Mouse (Mus musculus) intestine, embryonic 14.5 days (tissue): ENCODE measurements around the gene Xrn2. TPM values are rescaled to one million over a fixed set of nuclear protein-coding genes. Genes with fewer than 3 reads are reported as not detected.
"Not testable (repeated sequence)": the region's sequence is repeated elsewhere in the genome, so short reads cannot be mapped to it uniquely, and the experiment has no call there.

ENCODE experiments used
- ATAC-seq: fragments of 200-750 bp; cut with Nextera tagmentation; replicated peaks from 2 replicates; pipeline ENCODE4 v1.8.0; 2017; ENCODE audit warnings: low read depth, moderate number of reproducible peaks, moderate TSS enrichment, moderate library complexity; ENCODE audit not compliant: low FRiP score, low TSS enrichment
- DNase-seq: peaks from one replicate; pipeline ENCODE4 v3.0.0-alpha.2; 2018; ENCODE audit warnings: low spot score
- H3K27ac ChIP-seq: fragments of 300-500 bp; sonication (generic); 2 replicates; pipeline ENCODE4 v1.5.1; 2014; ENCODE audit warnings: low read depth, mild to moderate bottlenecking, control low read depth
- H3K27me3 ChIP-seq: fragments of 300-500 bp; sonication (generic); replicated peaks from 2 replicates; pipeline ENCODE4 v1.6.1; 2014; ENCODE audit warnings: low read length, control low read depth; ENCODE audit not compliant: control insufficient read depth, insufficient read depth
- H3K36me3 ChIP-seq: fragments of 300-500 bp; sonication (generic); 2 replicates; pipeline ENCODE4 v1.6.1; 2014; ENCODE audit warnings: low read length, control low read depth; ENCODE audit not compliant: control insufficient read depth, insufficient read depth
- H3K4me1 ChIP-seq: fragments of 300-500 bp; sonication (generic); replicated peaks from 2 replicates; pipeline ENCODE4 v1.6.1; 2014; ENCODE audit warnings: low read length, control low read depth, mixed read lengths; ENCODE audit not compliant: control insufficient read depth, insufficient read depth
- H3K4me2 ChIP-seq: fragments of 300-500 bp; sonication (generic); 2 replicates; pipeline ENCODE4 v1.6.1; 2014; ENCODE audit warnings: low read length
- H3K4me3 ChIP-seq: fragments of 300-500 bp; sonication (generic); 2 replicates; pipeline ENCODE4 v1.5.1; 2014; ENCODE audit warnings: low read depth, low read length, control low read depth, mixed read lengths
- H3K9ac ChIP-seq: fragments of 300-500 bp; sonication (generic); 2 replicates; pipeline ENCODE4 v1.6.1; 2014; ENCODE audit warnings: mild to moderate bottlenecking, low read length
- H3K9me3 ChIP-seq: fragments of 300-500 bp; sonication (generic); 2 replicates; pipeline ENCODE4 v1.6.1; 2016; ENCODE audit warnings: low read length, control low read depth; ENCODE audit not compliant: control insufficient read depth
- WGBS: fragments of 180-500 bp; shearing (Covaris S2); extraction: QIAGEN DNeasy Blood & Tissue Kit; methylation state at CpG from one replicate; pipeline ENCODE4 v1.1.7; 2014; 5-methylcytosine and 5-hydroxymethylcytosine counted together
- polyA plus RNA-seq: library from polyadenylated mRNA; unstranded; fragments of >200 nt; fragmentation: Nextera tagmentation; extraction: Ambion mirVana; gene quantifications from 2 replicates; pipeline ENCODE4 v1.2.1, GENCODE M21; 2014

Gene Xrn2
- polyA plus RNA-seq, 1 experiment from 2014 or later: 96.2 TPM

DNA sequence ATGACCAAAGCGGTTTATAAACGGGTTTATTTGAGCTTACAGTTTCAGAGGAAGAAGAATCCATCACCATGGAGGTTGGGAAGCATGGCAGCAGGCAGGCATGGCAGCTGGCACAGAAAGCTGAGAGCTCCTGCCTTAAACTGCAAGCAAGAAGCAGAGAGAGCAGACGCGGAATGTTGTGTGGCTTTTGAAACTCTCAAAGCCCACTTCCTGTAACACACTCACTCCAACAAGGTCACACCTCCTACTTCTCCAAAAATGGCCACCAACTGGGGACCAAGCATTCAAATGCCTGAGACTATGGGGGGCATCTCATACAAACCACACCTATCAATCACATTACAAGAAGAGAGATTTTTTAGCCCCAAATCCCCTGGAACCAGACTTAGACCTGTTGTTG is 2.7 kb upstream of the Xrn2 start:
- H3K4me1 ChIP-seq: peaks cover 8% of the 10 kb centered on the region; the same call in 1 of the 2 replicates
- no peaks in the 10 kb centered on the region for H3K9me3 ChIP-seq
- no peaks in the 10 kb centered on the region for H3K27me3 ChIP-seq
- DNase-seq (no peak), ATAC-seq (no peak)
- H3K4me3 ChIP-seq: no peak overlapping the region
- 88% methylated on average over 4 of the region's 4 CpGs for WGBS
- H3K27ac ChIP-seq: no peak overlapping the region
- H3K9ac ChIP-seq: no peak overlapping the region
- H3K36me3 ChIP-seq: no peaks in the 10 kb centered on the region
- H3K4me2 ChIP-seq: no peak overlapping the region

DNA sequence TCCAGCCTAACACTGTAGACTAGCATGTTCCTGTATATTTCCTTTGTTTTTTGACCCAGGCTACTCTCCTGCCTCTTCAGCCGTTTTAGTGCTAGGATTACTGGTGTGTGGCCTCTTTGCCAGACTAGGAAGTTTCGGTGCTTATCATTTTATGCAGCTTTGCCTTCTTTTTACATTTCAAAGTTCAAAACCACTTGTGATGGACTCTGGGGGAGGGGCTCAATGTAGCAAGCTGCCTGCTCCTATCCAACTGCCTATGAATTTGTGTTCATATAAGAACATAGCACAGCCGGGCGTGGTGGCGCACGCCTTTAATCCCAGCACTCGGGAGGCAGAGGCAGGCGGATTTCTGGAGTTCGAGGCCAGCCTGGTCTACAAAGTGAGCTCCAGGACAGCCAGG is 1.8 kb upstream of the Xrn2 start:
- ATAC-seq (no peak), DNase-seq (no peak)
- Histone ChIP-seq H3K27ac (no peak overlapping the region), H3K4me2 (no peak overlapping the region), H3K4me1 (peaks cover 8% of the 10 kb centered on the region; the same call in 1 of the 2 replicates), H3K9ac (no peak overlapping the region), H3K9me3 (no peaks in the 10 kb centered on the region), H3K4me3 (no peak overlapping the region), H3K27me3 (no peaks in the 10 kb centered on the region), H3K36me3 (no peaks in the 10 kb centered on the region)
- WGBS: 93% methylated on average over 9 of the region's 9 CpGs

GRCm38 (mm10) chr2:147011474-147012140 is 1.2 kb upstream of the Xrn2 start:
- peak overlapping the region; percentile 99 for H3K27ac ChIP-seq

DNA sequence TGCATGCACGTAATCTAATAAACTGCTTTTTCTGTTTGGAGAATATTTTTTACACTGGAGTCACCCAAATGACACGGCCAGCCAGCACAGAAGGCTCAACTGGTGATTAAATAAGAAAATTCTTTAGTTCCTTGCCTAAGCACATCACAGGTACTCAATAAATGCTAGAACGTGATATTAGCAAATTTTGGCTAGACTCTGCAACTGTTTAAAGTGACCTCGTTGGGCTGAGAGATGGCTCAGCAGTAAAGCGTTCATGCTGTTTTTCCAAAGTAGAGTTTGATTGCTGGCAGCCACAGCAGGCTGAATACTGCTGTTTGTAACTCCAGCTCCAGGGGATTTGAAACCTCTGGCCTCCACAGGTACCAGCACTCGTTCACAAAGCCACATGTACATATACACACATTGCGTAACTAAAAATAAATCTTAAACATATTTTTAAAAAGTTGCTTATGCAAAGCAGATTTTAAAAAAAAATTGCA is 614 bp upstream of the Xrn2 start:
- Histone ChIP-seq H3K36me3 (no peaks in the 10 kb centered on the region), H3K9me3 (no peaks in the 10 kb centered on the region), H3K9ac (peak overlapping the region; percentile 95), H3K4me3 (peak overlapping the region; percentile 94), H3K4me1 (peaks cover 8% of the 10 kb centered on the region; the same call in 1 of the 2 replicates), H3K27ac (peak overlapping the region; percentile 99), H3K27me3 (no peaks in the 10 kb centered on the region), H3K4me2 (peak overlapping the region; percentile 86)
- peak; percentile 63 for DNase-seq
- 36% methylated on average over 7 of the region's 7 CpGs for WGBS
- no peak; the same call in 1 of the 2 replicates for ATAC-seq

More at GRCm38 (mm10) chr2:147011474-147012140, 1.2 kb upstream of the Xrn2 start:
- no peaks in the 10 kb centered on the region for H3K27me3 ChIP-seq
- no peaks in the 10 kb centered on the region for H3K9me3 ChIP-seq
- peak overlapping the region; percentile 86 for H3K4me2 ChIP-seq
- WGBS: 71% methylated on average over 3 of the region's 3 CpGs
- H3K4me3 ChIP-seq: peak overlapping the region; percentile 94
- ATAC-seq (no peak), DNase-seq (no peak)
- peak overlapping the region; percentile 95 for H3K9ac ChIP-seq
- no peaks in the 10 kb centered on the region for H3K36me3 ChIP-seq
- peaks cover 8% of the 10 kb centered on the region; the same call in 1 of the 2 replicates for H3K4me1 ChIP-seq

DNA sequence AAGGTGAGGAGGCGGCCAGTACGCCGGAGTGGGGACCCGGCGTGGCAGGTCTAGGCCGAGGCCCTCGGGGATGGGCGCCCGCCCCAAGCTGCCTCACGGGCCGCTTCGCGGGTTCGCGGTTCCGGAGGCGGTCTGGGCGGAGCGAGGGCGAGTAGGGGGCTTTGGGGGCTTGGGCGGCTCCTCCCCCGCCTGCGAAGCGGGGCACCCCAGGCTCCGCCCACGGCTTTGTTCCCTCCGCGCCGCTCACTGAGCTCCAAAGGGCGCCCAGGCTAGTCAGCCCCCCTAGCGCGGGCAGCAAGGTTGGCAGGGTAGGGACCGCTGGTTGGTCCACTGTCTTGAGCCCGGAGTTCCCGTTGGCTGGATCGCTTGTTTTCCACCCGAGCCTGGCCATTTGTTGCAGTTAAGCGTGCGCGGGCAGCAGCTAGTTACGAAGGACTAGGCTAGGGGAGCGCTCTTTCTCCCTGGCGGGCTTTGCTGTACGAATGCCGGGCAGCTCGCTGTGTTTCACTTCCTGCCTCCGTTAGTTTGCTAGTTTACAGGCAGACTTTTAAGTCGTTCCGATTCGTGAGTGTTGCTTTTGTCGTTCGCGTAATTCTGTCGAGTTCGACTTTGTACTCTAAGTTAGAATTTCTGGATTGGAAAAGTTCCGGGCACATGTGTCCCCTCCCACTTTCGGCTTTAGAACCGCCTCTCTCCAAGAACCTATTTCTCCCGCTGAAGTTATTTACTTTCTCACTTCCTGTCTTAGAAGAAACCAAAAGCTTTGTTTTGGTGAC is 586 bp downstream of the Xrn2 start:
- Histone ChIP-seq H3K9me3 (no peaks in the 10 kb centered on the region), H3K4me3 (peak overlapping the region; percentile 94), H3K27me3 (no peaks in the 10 kb centered on the region), H3K27ac (peak overlapping the region; percentile 99), H3K9ac (peak overlapping the region; percentile 95), H3K4me2 (peak overlapping the region; percentile 86), H3K36me3 (no peaks in the 10 kb centered on the region), H3K4me1 (peaks cover 8% of the 10 kb centered on the region; the same call in 1 of the 2 replicates)
- WGBS: under 1% methylated on average over 53 of the region's 59 CpGs
- ATAC-seq (peak; percentile 92), DNase-seq (peak; percentile 91)

DNA sequence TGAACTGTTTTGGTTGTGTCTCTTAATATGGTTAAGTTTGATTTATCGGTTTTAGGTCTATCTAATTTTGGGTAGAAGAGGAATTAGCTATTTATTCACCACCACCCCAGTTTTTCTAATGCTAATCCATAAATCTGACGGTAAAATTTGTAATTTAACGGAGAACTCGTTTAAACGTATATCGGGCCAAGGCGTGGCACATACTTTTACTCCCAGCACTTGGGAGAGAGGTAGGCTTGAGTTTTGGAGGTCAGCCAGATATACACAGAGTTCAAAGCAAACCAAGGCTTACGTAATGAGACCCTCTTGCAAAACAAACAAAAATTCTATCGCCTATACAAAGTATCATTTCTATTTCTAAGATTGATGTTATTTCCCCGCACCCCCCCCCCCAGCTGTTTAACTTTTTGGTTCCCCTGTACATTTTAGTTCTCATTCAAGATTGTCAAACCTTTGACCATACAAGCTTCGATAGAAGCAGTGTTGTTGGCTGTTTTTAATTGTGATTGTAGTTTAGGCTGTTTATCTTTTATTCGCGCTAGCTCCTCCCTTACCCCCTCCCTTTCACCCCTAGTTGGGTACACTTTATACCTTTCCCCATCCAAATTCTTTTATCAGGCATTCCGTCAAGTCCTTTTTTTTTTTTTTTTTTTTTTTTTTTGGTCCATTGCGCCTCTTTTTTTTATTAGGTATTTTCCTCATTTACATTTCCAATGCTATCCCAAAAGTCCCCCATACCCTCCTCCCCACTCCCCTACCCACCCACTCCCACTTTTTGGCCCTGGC is 1.5 kb downstream of the Xrn2 start:
- Histone ChIP-seq H3K4me2 (peak overlapping the region; percentile 86), H3K4me3 (peak overlapping the region; percentile 94), H3K27me3 (no peaks in the 10 kb centered on the region), H3K9ac (peak overlapping the region; percentile 95), H3K27ac (peak overlapping the region; percentile 99), H3K4me1 (peaks cover 8% of the 10 kb centered on the region; the same call in 1 of the 2 replicates), H3K9me3 (no peaks in the 10 kb centered on the region), H3K36me3 (no peaks in the 10 kb centered on the region)
- ATAC-seq (no peak), DNase-seq (no peak)
- WGBS: 22% methylated on average over 15 of the region's 15 CpGs

GRCm38 (mm10) chr2:147022041-147022440 is 9.2 kb downstream of the Xrn2 start:
- peaks cover 26% of the 10 kb centered on the region for H3K36me3 ChIP-seq
- WGBS: 100% methylated on average over 1 of the region's 1 CpGs
- not testable (repeated sequence) for H3K9me3 ChIP-seq, H3K27me3 ChIP-seq, ATAC-seq, H3K4me2 ChIP-seq, H3K4me1 ChIP-seq, DNase-seq, H3K27ac ChIP-seq, H3K4me3 ChIP-seq, H3K9ac ChIP-seq

DNA sequence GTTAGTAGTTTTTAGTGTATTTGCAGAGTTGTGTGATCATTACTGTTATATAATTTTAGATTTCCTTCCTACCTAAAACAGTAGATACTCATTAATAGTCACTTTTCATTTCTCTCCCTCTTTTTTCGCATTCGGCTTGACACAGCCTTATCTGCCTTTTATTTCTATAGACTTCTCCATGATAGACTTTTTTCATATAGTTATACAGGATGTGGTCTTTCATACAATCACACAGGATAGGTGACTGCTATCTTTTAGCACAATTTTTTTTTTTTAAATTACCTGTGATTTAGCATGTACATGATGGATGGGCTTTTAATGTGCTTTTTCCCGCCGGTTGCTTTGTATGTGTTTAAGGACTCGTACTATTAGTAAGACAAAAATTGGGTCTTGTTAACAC is 10.3 kb downstream of the Xrn2 start:
- Histone ChIP-seq H3K36me3 (peaks cover 35% of the 10 kb centered on the region), H3K4me1 (no peaks in the 10 kb centered on the region), H3K27ac (no peak overlapping the region), H3K9me3 (no peaks in the 10 kb centered on the region), H3K27me3 (no peaks in the 10 kb centered on the region), H3K4me2 (no peak overlapping the region), H3K4me3 (no peak overlapping the region), H3K9ac (no peak overlapping the region)
- ATAC-seq: no peak
- WGBS: 97% methylated on average over 5 of the region's 5 CpGs
- no peak for DNase-seq
